Mouse (Mus musculus) thymus, postnatal 25 days (tissue): ENCODE data around the gene Nit1.

ENCODE experiments used
- DNase-seq: peaks from one replicate; pipeline ENCODE4 v3.0.0; 2022

Gene Nit1

DNA sequence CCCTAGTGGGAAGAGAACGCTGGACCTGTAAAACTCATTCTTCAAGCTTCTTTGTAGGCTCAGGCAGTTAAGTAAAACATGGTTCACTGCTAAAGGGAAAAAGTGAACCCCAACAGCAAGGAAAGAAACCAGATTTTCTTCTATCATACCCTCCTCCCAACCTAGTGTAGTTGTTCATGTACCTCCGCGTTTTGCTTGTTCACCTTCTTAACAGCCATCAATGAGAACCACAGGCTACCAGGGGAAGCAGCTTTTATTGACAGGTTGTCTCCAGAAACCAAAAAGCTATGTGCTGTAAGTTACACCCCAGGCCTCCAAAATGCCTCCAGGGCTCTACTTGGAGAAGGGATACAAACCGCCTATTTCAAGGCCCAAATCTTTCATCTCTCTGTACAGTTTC, 57.1 kb downstream of the Nit1 start:
- no peak for DNase-seq
